Mouse (Mus musculus): ENCODE data around the gene Dnaja3. TPM values are rescaled to one million over a fixed set of nuclear protein-coding genes. Genes with fewer than 3 reads are reported as not detected.
"Not testable (repeated sequence)": the region's sequence is repeated elsewhere in the genome, so short reads cannot be mapped to it uniquely, and the experiment has no call there.

Gene Dnaja3
- polyA plus RNA-seq, 1 experiment from 2014 or later = 92.5 TPM

DNA sequence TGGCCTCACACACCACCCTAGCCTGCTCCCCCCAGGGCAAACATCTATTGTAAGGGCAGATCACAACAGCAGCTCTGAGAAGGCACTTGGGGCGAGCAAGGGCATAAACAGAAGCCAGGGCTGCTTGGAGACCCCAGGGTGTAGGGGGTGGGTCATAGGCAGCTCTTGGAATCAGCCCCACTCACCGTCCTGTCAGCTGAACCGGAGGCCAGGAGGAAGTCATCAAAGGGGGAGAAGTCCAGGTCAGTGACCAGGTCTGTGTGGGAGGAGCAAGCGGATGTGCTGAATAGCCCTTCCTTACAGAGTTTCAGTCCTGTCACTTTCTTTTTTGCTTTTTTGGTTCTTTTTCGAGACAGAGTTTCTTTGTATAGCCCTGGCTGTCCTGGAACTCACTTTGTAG is 30.5 kb downstream of the Dnaja3 start:
- 71% methylated on average over 5 of the region's 5 CpGs for WGBS
- peaks cover 13% of the 10 kb centered on the region; the same call in 1 of the 2 replicates for H3K36me3 ChIP-seq (ENCODE audit: control insufficient read depth, insufficient read depth, low read length)
- no peak for ATAC-seq

DNA sequence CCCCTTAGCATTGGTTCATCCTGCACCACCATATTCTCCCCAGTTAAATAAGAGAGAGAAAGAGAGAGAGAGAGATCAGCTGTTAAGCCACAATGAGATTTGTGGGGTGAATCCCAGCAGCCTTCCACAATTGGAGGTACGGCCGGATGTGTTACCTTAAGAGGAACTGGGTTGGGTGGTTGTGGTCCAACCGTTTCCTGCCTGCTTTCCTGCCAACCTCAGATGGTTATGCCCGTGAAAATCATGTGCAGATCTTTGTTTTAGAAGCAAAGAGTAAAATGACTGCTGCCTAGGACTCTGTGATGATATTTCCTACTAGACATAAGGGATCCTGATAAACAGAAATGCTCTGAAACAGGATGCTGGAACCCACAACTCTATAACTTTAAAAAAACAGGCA is 34.3 kb downstream of the Dnaja3 start:
- Histone ChIP-seq H3K27me3 (replicated peaks; ENCODE audit: control insufficient read depth, insufficient read depth, low read length) (no peaks in the 10 kb centered on the region), H3K4me3 (ENCODE audit: low read length) (no peak overlapping the region), H3K4me2 (ENCODE audit: low read depth, low read length) (no peak overlapping the region), H3K4me1 (ENCODE audit: control insufficient read depth, insufficient read depth, low read length) (peaks cover 12% of the 10 kb centered on the region), H3K27ac (ENCODE audit: low read length) (no peak overlapping the region), H3K36me3 (ENCODE audit: control insufficient read depth, insufficient read depth, low read length) (peaks cover 7% of the 10 kb centered on the region; the same call in 1 of the 2 replicates), H3K9me3 (ENCODE audit: control insufficient read depth, low read length) (no peaks in the 10 kb centered on the region), H3K9ac (ENCODE audit: low read depth, low read length) (no peak overlapping the region)
- 90% methylated on average over 4 of the region's 4 CpGs for WGBS
- no peak for ATAC-seq

More for the DNA sequence above, 30.5 kb downstream of the Dnaja3 start:
- no peak overlapping the region for H3K9ac ChIP-seq (ENCODE audit: low read depth, low read length)
- no peaks in the 10 kb centered on the region for H3K27me3 ChIP-seq (replicated peaks; ENCODE audit: control insufficient read depth, insufficient read depth, low read length)
- H3K4me3 ChIP-seq (ENCODE audit: low read length) = no peak overlapping the region
- H3K4me2 ChIP-seq (ENCODE audit: low read depth, low read length) = no peak overlapping the region
- no peaks in the 10 kb centered on the region for H3K9me3 ChIP-seq (ENCODE audit: control insufficient read depth, low read length)
- no peak overlapping the region for H3K27ac ChIP-seq (ENCODE audit: low read length)
- no peaks in the 10 kb centered on the region; the same call in 1 of the 2 replicates for H3K4me1 ChIP-seq (ENCODE audit: control insufficient read depth, insufficient read depth, low read length)

- Histone ChIP-seq H3K27ac (ENCODE audit: low read length) (no peak overlapping the region), H3K4me3 (ENCODE audit: low read length) (no peak overlapping the region), H3K4me1 (ENCODE audit: control insufficient read depth, insufficient read depth, low read length) (peaks cover 12% of the 10 kb centered on the region), H3K27me3 (replicated peaks; ENCODE audit: control insufficient read depth, insufficient read depth, low read length) (no peaks in the 10 kb centered on the region), H3K36me3 (ENCODE audit: control insufficient read depth, insufficient read depth, low read length) (0 out of 2 replicates have a peak, but pooled peaks cover 5% of the 10 kb centered on the region), H3K4me2 (ENCODE audit: low read depth, low read length) (no peak overlapping the region), H3K9ac (ENCODE audit: low read depth, low read length) (no peak overlapping the region), H3K9me3 (ENCODE audit: control insufficient read depth, low read length) (no peaks in the 10 kb centered on the region)
- no peak for ATAC-seq
- WGBS = 86% methylated on average over 5 of the region's 5 CpGs
Observed at GRCm38 (mm10) chr16:4676836-4677235, 37.0 kb downstream of the Dnaja3 start.

- WGBS = 82% methylated on average over 5 of the region's 5 CpGs
- no peak for ATAC-seq
- Histone ChIP-seq H3K27me3 (replicated peaks; ENCODE audit: control insufficient read depth, insufficient read depth, low read length) (no peaks in the 10 kb centered on the region), H3K27ac (ENCODE audit: low read length) (no peak overlapping the region), H3K4me2 (ENCODE audit: low read depth, low read length) (peak overlapping the region; percentile 63), H3K4me3 (ENCODE audit: low read length) (peak overlapping the region; percentile 79; the same call in 1 of the 2 replicates), H3K4me1 (ENCODE audit: control insufficient read depth, insufficient read depth, low read length) (peaks cover 14% of the 10 kb centered on the region), H3K9me3 (ENCODE audit: control insufficient read depth, low read length) (no peaks in the 10 kb centered on the region), H3K9ac (ENCODE audit: low read depth, low read length) (0 out of 2 replicates have a peak overlapping the region, but pooled peaks have one; percentile 68), H3K36me3 (ENCODE audit: control insufficient read depth, insufficient read depth, low read length) (0 out of 2 replicates have a peak, but pooled peaks cover 5% of the 10 kb centered on the region)
Observed at GRCm38 (mm10) chr16:4678080-4678479, 38.3 kb downstream of the Dnaja3 start.

GRCm38 (mm10) chr16:4679121-4680018 is 39.6 kb downstream of the Dnaja3 start, which contains the start of gene Coro7:
Coro7 (minus strand) TSS chr16:4679777.
- WGBS = under 1% methylated on average over 47 of the region's 47 CpGs
- Histone ChIP-seq H3K27me3 (replicated peaks; ENCODE audit: control insufficient read depth, insufficient read depth, low read length) (no peaks in the 10 kb centered on the region), H3K4me3 (ENCODE audit: low read length) (peak within 1 kb of the TSS; percentile 79), H3K9me3 (ENCODE audit: control insufficient read depth, low read length) (no peaks in the 10 kb centered on the region), H3K4me1 (ENCODE audit: control insufficient read depth, insufficient read depth, low read length) (peaks cover 15% of the 10 kb centered on the region), H3K9ac (ENCODE audit: low read depth, low read length) (peak within 1 kb of the TSS; percentile 68), H3K4me2 (ENCODE audit: low read depth, low read length) (peak within 1 kb of the TSS; percentile 63), H3K27ac (ENCODE audit: low read length) (peak within 1 kb of the TSS; percentile 80), H3K36me3 (ENCODE audit: control insufficient read depth, insufficient read depth, low read length) (0 out of 2 replicates have a peak, but pooled peaks cover 5% of the 10 kb centered on the region)
- peak; percentile 87 for ATAC-seq

GRCm38 (mm10) chr16:4680922-4681455 is 41.2 kb downstream of the Dnaja3 start:
- not testable (repeated sequence) for H3K36me3 ChIP-seq (ENCODE audit: control insufficient read depth, insufficient read depth, low read length); ATAC-seq; H3K4me2 ChIP-seq (ENCODE audit: low read depth, low read length); H3K4me3 ChIP-seq (ENCODE audit: low read length); H3K9me3 ChIP-seq (ENCODE audit: control insufficient read depth, low read length); H3K27ac ChIP-seq (ENCODE audit: low read length); H3K27me3 ChIP-seq (replicated peaks; ENCODE audit: control insufficient read depth, insufficient read depth, low read length); H3K9ac ChIP-seq (ENCODE audit: low read depth, low read length)
- 84% methylated on average over 3 of the region's 3 CpGs for WGBS
- H3K4me1 ChIP-seq (ENCODE audit: control insufficient read depth, insufficient read depth, low read length) = peaks cover 14% of the 10 kb centered on the region; the same call in 1 of the 2 replicates

DNA sequence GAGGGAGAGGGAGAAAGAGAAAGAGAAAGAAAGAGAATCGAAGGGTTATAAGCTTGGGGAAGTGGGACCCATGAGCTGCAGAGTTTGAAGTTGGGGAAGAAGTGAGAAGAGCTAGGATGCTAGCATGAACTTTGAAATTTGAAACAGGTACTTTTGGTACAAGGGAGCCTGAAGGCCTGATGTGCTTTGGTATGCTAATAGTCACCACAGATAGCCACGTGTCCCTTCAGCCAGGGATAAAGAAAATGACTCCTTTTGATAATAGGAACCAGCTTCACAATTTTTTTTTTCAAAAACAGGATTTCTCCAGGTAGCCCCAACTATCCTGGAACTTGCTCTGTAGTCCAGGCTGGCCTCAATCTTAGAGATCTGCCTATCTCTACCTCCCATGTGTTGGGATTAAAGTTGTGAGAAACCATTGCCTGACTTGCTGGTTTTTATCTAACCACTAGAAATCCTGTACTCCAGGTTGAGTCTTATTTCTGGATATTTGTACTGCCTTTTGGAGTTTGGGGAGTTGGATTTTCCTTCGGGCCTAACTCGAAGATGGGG is 42.9 kb downstream of the Dnaja3 start:
- H3K9ac ChIP-seq (ENCODE audit: low read depth, low read length) = peak overlapping the region; percentile 91; the same call in 1 of the 2 replicates
- 80% methylated on average over 4 of the region's 4 CpGs for WGBS
- no peaks in the 10 kb centered on the region for H3K9me3 ChIP-seq (ENCODE audit: control insufficient read depth, low read length)
- peaks cover 10% of the 10 kb centered on the region; the same call in 1 of the 2 replicates for H3K4me1 ChIP-seq (ENCODE audit: control insufficient read depth, insufficient read depth, low read length)
- peak overlapping the region; percentile 95; the same call in 1 of the 2 replicates for H3K4me3 ChIP-seq (ENCODE audit: low read length)
- peak overlapping the region; percentile 42 for H3K4me2 ChIP-seq (ENCODE audit: low read depth, low read length)
- H3K27ac ChIP-seq (ENCODE audit: low read length) = no peak overlapping the region
- H3K27me3 ChIP-seq (replicated peaks; ENCODE audit: control insufficient read depth, insufficient read depth, low read length) = no peaks in the 10 kb centered on the region
- H3K36me3 ChIP-seq (ENCODE audit: control insufficient read depth, insufficient read depth, low read length) = no peaks in the 10 kb centered on the region
- no peak for ATAC-seq

- ATAC-seq = no peak
- WGBS = 27% methylated on average over 9 of the region's 9 CpGs
- Histone ChIP-seq H3K36me3 (ENCODE audit: control insufficient read depth, insufficient read depth, low read length) (no peaks in the 10 kb centered on the region), H3K4me3 (ENCODE audit: low read length) (peak overlapping the region; percentile 95), H3K27me3 (replicated peaks; ENCODE audit: control insufficient read depth, insufficient read depth, low read length) (no peaks in the 10 kb centered on the region), H3K4me2 (ENCODE audit: low read depth, low read length) (peak overlapping the region; percentile 42), H3K27ac (ENCODE audit: low read length) (peak overlapping the region; percentile 42), H3K9ac (ENCODE audit: low read depth, low read length) (peak overlapping the region; percentile 91), H3K4me1 (ENCODE audit: control insufficient read depth, insufficient read depth, low read length) (peaks cover 9% of the 10 kb centered on the region; the same call in 1 of the 2 replicates), H3K9me3 (ENCODE audit: control insufficient read depth, low read length) (no peaks in the 10 kb centered on the region)
Observed at GRCm38 (mm10) chr16:4683193-4683580, 43.4 kb downstream of the Dnaja3 start.

Data from intestine, embryonic 16.5 days (tissue).